Mouse (Mus musculus): ENCODE results near the gene Ly6g5c.

Ly6g5c gene

DNA sequence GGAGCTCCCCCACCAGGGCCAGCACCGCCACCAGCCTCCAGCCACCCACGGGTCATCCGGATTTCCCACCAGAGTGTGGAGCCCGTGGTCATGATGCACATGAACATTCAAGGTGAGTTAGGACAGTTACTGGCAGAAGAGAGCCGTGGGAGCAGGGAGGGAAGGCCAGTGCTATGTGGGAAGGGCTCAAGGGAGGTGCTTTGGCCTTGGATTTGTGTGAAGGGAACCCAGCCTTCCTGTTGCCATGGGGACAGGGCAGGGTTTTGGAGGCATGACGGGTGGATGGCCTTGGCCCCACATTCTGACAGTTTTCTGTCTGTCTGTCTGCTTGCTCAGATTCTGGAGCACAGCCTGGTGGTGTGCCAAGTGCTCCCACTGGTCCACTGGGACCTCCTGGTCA, 33.9 kb downstream of the Ly6g5c start:
- DNase-seq (ENCODE audit: low read depth), result no peak

DNA sequence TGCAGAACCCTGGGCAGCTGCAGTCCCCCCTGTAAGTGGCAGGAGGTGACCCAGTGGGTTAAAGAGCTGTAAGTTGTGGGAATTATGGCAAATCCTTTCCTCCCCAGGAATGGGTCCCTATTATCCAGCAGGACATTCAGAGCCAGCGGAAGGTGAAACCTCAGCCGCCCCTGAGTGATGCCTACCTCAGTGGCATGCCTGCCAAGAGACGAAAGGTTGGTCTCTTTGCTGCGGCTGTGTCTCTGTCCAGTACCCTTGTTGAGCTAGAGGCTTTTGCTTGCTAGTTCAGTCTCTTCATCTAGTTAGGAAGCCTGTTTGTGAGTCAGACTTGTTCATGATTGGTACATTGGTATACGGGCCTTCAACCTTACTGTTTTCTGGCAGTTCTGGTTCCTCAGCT, 38.1 kb downstream of the Ly6g5c start:
- DNase-seq (ENCODE audit: low read depth), result no peak

DNA sequence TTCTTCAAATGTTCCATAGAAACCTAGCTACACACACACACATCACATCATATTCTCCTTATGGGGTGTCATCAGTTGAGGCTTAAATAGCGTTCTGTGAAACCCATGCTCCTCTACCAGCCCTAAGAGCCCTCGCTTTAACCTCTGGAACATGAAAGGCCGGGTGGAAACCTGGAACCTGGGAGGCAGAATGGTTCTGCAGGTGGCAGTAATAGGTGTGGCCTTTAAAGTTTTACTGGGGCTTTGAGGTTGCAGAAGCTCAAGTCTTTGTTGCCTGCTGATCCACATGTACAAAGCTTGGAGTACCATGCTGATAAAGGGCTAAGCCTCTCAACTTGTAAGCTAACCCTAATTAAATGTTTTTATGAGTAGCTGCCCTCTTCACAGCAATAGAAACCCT, 39.3 kb downstream of the Ly6g5c start:
- peak; percentile 32 for DNase-seq (ENCODE audit: low read depth)

DNA sequence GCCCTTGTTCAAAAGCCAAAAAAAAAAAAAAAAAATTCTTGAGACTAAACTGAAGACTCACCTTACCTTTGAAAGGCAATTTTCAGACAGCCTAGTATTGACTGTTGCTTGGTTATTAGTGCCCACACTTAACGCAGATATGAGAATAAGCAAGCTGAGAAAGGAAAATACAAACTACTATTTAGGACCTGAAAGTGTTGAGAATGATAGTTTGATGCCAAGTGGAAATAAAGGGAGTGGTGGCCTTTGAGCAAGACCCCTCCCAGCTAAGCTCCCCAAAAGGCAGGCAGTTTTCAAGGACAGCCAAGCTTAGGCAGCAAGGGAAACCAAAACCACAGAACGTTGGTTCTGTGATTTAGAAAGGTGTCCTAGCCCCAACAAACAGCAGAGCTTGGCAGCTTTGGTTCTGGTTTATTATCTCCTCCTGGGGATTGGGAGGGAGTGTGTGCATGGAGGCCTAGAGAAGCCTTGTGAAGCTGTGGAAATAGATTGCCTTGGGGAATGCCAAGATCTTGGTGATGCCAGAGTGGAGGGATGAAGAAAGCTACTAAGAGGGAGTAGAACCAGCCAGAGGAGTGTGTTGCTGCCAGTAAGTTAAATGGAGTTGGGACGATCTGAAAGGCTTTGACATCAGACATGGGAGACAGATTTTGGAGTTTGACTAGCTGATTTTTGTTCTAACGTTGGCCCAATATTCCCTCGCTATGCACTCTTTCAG, 40.0 kb downstream of the Ly6g5c start:
- DNase-seq (ENCODE audit: low read depth), result peak; percentile 32

DNA sequence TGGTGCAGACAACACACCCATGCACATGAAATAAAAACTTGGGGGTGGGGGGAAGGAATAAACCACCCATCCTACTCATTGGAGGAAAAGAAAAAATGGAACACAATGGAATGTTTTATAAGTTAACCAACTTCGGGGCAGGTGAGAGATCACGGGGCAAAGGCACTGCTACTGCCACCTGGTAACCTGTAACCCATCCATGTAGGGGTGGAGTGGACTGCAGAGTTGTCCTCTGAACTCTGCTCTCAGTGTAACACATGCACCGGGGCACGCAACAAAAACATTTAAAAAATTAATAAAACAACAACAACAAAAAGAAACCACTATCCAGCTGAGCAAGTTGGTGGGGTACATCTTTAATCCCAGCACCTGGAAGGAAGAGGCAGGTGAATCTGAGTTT, 44.0 kb downstream of the Ly6g5c start:
- DNase-seq (ENCODE audit: low read depth), result no peak

DNA sequence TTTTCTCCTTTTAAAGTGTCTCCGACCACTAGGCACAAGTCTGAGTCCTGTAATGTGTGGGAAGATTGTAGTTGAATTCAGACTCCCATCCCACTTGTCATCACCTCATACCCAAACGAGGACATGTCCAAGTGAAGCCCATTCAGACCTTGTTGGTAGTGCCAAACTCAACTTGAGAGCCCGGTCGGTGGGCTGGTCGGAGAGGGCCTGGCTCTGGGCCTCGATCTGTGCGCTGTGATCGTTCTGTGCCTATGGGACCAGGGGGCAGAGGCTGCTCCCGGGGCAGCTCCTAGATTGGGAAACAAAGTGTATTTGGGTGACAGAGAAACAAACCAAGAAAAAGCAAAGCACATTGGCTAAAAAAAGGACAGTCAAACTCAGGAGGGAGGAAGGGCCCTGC, 45.0 kb downstream of the Ly6g5c start:
- DNase-seq (ENCODE audit: low read depth), result no peak

DNA sequence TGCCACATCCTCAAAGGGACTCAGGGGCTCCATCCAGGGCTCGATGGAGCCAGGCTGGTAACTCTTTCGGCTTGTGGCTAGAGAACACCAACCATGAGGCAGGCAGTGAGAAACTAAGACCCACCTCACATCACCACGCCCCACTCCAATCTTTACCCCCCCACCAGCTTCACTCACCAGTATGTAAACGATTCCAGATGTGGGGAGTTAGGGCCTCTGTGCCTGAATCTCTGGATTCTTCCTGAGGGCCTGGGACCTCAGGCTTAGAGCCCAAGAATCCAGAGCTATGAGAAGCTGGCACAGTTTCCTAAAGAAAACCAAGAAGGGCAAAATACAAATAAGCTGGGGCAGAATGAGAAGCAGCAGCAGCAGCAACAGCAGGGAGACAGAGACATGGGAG, 45.9 kb downstream of the Ly6g5c start:
- DNase-seq (ENCODE audit: low read depth), result no peak

DNA sequence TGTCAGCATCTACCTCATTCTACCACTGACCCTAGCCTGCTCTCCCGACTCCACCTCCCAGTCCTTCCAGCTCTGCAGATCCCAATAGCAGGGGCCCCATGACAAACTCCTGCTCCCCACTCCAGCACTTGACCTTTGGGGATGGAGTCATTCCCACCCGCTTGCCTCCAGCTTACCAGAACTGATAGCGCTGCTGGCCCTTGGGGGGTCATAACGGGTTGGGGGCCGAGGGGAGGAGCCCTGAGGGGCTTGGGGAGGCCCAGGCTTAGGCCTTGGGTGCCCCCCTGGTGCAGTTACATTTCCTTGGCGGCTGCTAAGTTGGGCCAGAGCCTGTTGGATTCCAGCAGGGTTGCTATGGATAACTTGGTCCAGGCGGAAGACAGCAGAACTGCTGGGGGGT, 46.5 kb downstream of the Ly6g5c start:
- DNase-seq (ENCODE audit: low read depth), result no peak

DNA sequence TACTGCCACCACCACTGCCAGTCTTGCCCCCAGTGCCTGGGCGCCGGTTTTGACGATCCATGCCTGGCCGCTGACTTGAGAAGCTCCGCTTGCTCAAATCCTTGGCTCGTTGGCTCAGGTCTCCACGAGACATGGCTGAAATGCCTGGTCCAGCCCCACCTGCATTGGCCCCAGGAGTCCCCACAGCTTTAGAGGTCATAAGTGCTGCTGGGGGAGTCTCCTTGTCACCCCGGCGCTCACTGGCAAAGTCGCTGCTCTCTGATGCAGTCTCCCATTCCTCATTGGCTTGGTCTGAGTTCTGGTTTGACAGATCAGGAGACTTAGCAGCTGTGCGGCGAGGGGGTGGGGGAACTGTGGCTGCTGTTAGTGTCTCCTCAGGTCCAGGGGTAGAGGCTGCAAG, 47.4 kb downstream of the Ly6g5c start:
- DNase-seq (ENCODE audit: low read depth), result no peak

DNA sequence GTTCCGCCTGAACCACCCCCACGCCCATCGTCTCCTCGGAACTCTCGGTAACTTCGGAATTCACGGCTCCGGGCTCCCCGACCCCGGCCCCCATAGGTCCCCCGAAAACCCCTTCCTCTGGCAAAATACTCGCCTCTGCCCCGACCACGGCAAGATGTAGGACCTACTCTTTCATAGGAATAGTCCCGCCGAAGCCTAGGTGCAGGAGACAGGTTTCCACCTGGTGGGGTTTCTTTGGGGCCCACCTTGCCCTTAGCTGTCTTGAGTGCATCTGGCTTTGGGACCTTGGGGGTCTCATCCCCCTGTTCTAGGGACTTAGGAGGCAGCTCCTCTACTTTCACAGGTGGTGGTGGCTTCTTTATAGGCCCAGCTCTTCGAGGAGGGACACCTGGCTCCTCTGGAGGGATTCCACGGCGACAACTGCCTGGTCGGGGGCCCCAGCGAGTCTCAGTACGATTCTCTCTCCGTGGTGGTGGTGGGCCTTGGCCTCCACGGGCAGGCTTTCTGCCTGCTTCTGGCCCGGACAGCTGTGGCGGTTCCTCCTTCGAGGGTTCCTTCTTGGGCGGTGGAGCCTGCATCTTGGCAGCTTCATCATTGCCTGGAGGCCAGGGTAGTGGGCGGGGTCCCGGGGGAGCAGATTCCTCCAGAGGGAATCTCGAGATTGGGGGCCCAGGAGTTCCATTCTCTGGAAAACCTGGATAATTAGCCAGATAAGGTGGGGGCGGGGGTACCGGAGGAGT, 48.6 kb downstream of the Ly6g5c start:
- DNase-seq (ENCODE audit: low read depth), result no peak

DNA sequence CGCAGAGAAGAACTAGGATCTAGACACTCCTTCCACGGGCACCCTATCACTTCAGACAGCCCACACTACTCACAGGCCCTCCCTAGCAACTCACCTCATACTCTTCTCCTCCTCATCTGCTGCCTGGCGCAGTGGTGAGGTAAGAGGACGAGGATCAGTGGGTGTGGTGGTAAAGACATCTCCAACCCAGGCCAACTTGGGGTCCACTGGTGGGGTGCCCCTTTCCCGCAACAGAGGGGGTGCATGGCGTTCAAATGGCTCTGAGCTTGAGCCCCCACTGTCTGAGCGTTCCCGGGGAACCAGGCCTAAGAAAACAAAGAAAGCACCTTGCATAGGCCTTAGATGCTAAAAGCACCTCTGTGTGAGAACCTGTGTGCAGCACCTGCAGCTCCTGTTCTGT, 49.2 kb downstream of the Ly6g5c start:
- no peak for DNase-seq (ENCODE audit: low read depth)

DNA sequence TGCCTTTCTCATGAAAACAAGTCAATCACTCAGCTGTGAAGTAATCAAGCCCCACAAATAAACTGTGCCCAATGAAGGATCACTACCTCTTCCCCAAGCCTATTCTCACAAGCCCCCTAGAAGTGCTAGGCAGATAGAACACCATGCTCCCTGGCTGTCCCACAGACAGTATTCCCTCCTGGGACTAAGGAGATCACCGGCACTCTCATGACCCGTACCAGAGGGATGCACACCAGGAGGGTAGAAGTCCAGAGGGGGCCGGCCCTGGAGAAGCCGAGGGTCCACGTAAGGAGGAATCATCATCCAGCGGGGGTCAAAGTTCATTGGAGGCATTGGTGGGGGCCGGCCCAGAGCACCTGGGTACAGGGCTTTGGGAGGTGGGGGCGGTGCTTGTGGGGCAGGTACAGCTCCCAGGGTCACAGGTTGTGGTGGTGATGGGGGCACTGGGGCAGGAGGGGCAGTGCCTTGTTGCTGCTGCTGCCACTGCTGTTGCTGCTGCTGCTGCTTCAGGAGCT, 49.6 kb downstream of the Ly6g5c start:
- no peak for DNase-seq (ENCODE audit: low read depth)

DNA sequence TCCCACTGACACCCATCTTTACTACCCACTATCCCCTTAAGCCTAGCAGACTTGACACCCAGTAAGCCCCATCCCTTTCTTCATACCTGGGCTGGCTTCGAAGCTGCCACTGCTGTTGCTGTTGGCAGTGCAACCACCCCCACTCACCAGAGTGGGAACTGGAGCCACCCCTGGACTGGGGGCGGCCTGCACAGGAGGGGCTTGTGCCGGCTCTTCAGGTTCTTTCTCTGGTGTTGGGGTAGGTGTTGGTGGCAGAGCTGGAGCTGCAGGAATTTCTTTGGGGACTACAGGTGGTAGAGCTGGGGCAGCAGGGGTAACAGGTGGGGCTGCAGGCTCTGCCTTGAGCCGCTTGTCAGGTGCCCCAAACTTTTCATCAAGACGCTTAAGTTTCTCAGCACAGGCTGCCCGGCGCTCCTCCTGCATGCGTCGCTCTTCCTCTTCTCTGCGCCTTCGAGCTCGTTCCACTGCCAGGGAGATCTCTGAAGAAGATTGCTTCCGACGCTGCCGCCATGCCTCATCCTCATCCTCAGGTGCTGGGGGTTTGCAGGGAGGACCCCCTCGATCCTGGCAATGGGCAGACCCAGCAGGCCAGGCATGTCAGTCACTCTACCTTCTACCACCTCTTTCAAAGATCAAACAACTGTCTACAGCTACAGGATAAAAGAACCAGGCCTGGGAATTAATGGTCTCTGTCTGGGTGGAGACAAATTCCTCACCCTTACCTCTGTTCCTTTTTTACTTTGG, 50.9 kb downstream of the Ly6g5c start:
- no peak for DNase-seq (ENCODE audit: low read depth)

DNA sequence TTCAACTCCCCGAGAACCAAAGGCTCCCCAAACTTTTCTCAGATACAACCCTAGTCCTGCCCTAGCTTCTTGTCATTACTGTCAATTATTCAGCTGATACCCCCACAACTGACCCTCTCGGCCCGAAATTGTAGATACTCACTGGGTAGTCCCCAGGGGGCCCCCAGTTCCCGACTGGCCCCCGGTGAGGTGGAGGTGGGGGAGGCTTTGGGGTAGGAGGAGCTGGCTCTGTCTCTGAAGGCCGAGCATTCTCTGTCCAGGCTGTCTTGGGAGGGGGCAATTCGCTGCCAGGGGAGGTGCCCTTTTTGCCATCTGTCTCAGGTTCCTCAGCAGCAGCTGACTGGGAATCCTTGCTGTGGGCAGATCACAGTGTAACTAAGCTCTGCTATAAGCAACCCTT, 51.6 kb downstream of the Ly6g5c start:
- DNase-seq (ENCODE audit: low read depth), result no peak

DNA sequence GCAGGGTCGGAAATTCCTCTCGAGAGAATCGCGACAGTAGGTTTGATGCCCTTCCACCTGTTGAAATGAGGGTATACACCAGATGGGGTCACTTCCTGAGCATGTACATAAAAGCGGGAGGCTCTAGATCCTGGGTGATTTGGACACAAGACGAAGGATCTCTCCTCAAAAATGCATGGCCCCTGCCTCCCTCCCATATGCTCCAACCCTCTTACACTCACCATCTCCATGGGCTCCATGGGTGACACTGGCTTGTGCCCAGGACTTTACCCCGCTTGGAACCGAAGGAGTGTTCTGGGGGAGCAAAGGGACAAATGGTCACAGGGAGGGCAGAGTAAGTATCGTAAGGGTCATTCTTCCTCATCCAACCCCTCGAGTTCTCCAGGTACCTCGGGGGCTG, 53.3 kb downstream of the Ly6g5c start:
- DNase-seq (ENCODE audit: low read depth), result no peak
